Mouse (Mus musculus): ENCODE results near the gene Ap3d1. TPM values are rescaled to one million over a fixed set of nuclear protein-coding genes. Genes with fewer than 3 reads are reported as not detected.
A peak's percentile ranks its signal among the peaks of the same experiment; 100 is the strongest.

Gene Ap3d1
- polyA plus RNA-seq, 1 experiment from 2014 or later, result 112 TPM

- no peak for DNase-seq (ENCODE audit: low spot score)
- H3K4me2 ChIP-seq (replicated peaks), result no peak overlapping the region
- 92% methylated on average over 6 of the region's 6 CpGs for WGBS
- H3K9me3 ChIP-seq (ENCODE audit: control insufficient read depth, low read length), result no peaks in the 10 kb centered on the region
- H3K36me3 ChIP-seq (replicated peaks; ENCODE audit: control insufficient read depth, insufficient read depth), result peaks cover 73% of the 10 kb centered on the region
- H3K4me3 ChIP-seq (replicated peaks; ENCODE audit: low read length), result no peak overlapping the region
- no peak overlapping the region for H3K9ac ChIP-seq
- ATAC-seq (ENCODE audit: low FRiP score), result no peak
- no peak overlapping the region for H3K27ac ChIP-seq
- H3K4me1 ChIP-seq (replicated peaks; ENCODE audit: control insufficient read depth, insufficient read depth, low read length), result no peaks in the 10 kb centered on the region
- no peaks in the 10 kb centered on the region for H3K27me3 ChIP-seq (ENCODE audit: control insufficient read depth, insufficient read depth, low read length)
Measured at GRCm38 (mm10) chr10:80732611-80733101, 9.4 kb downstream of the Ap3d1 start.

DNA sequence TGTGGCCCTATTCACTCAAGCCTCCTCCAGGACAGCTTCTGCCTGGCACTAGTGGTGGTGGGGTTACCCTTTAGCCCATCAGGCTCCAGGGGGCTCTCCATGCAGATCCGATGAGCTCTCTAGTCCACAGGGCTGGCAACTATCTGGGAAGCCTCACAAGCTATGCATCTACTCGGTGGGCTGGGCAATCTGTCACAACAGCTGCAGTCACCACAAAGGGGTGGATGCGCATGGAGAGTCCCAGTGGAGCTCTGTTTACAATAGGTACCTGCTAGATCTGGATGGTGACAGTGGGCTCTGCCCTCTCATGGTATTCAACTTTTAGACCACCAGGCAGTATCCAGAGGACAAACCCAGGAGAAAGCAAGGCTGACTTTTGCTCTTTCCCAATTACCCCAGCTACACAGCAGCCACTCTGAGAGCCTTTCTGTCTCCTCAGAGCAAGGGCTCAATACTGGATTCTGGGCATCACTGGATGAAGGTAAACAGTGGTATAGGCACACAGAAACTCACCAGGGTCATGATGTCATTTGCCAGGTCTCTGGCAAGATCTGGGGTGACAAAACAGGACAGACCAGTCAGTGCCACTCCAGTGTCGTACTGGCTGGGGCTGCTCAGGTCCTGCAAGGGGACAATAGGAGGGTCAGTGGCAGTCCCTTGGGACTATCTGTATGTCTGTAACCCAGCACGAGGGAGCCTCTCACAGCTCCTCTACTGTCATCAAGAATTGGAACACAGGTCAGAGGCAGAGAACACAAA is 14.5 kb downstream of the Ap3d1 start:
- H3K27me3 ChIP-seq (ENCODE audit: control insufficient read depth, insufficient read depth, low read length), result no peaks in the 10 kb centered on the region
- DNase-seq (ENCODE audit: low spot score) (no peak), ATAC-seq (ENCODE audit: low FRiP score) (no peak)
- H3K27ac ChIP-seq, result no peak overlapping the region
- no peaks in the 10 kb centered on the region for H3K4me1 ChIP-seq (replicated peaks; ENCODE audit: control insufficient read depth, insufficient read depth, low read length)
- H3K9ac ChIP-seq, result no peak overlapping the region
- H3K4me2 ChIP-seq (replicated peaks), result no peak overlapping the region
- H3K36me3 ChIP-seq (replicated peaks; ENCODE audit: control insufficient read depth, insufficient read depth), result peaks cover 99% of the 10 kb centered on the region
- WGBS, result 73% methylated on average over 5 of the region's 5 CpGs
- H3K9me3 ChIP-seq (ENCODE audit: control insufficient read depth, low read length), result no peaks in the 10 kb centered on the region
- no peak overlapping the region for H3K4me3 ChIP-seq (replicated peaks; ENCODE audit: low read length)

DNA sequence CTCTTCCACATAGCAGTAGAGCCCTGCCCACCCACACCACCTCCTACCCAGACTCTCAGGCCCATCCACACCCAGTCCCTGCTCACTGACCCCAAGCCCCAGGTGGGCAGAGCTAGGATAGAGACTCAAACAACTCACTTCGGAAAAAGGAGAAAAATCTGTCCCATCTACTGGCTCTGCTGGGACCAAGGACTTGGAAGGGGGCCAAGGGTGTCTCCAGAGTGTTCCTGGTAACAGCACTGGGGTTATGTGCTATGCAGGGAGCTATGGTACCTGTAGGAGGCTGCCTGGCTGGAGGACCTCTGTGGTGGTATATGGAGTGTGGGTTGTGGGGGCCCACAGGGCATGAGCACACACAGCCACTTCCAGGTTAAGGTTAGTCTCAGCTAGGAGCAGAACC is 24.8 kb downstream of the Ap3d1 start:
- Histone ChIP-seq H3K36me3 (replicated peaks; ENCODE audit: control insufficient read depth, insufficient read depth) (peaks cover 100% of the 10 kb centered on the region), H3K4me1 (replicated peaks; ENCODE audit: control insufficient read depth, insufficient read depth, low read length) (no peaks in the 10 kb centered on the region), H3K9me3 (ENCODE audit: control insufficient read depth, low read length) (no peaks in the 10 kb centered on the region), H3K4me3 (replicated peaks; ENCODE audit: low read length) (no peak overlapping the region), H3K9ac (no peak overlapping the region), H3K27me3 (ENCODE audit: control insufficient read depth, insufficient read depth, low read length) (no peaks in the 10 kb centered on the region), H3K27ac (no peak overlapping the region), H3K4me2 (replicated peaks) (no peak overlapping the region)
- ATAC-seq (ENCODE audit: low FRiP score) (no peak), DNase-seq (ENCODE audit: low spot score) (no peak)
- WGBS, result 94% methylated on average over 1 of the region's 1 CpGs

DNA sequence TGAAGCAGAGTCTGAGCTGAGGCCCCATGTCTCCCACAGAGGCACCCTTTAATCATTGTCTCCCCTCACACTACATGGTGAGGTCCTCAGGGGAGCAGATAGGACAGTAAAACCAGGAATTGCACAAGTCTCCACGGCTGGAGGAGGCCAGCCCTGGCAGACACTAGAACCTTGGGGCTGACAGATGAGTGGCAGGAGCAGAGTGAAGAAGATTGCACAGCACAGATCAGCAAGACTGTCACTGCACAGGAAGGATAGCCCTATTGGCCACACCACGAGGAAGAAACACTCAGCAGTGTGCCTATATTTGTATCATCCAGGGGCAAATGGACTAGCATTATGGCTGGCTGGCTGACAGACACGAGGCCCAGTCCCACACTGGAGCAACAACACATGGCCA is 31.2 kb downstream of the Ap3d1 start:
- no peak overlapping the region for H3K4me3 ChIP-seq (replicated peaks; ENCODE audit: low read length)
- no peak overlapping the region for H3K9ac ChIP-seq
- DNase-seq (ENCODE audit: low spot score), result no peak
- peaks cover 100% of the 10 kb centered on the region for H3K36me3 ChIP-seq (replicated peaks; ENCODE audit: control insufficient read depth, insufficient read depth)
- H3K4me2 ChIP-seq (replicated peaks), result no peak overlapping the region
- ATAC-seq (ENCODE audit: low FRiP score), result no peak
- H3K9me3 ChIP-seq (ENCODE audit: control insufficient read depth, low read length), result no peaks in the 10 kb centered on the region
- H3K4me1 ChIP-seq (replicated peaks; ENCODE audit: control insufficient read depth, insufficient read depth, low read length), result no peaks in the 10 kb centered on the region
- H3K27ac ChIP-seq, result no peak overlapping the region
- no peaks in the 10 kb centered on the region for H3K27me3 ChIP-seq (ENCODE audit: control insufficient read depth, insufficient read depth, low read length)
- 87% methylated on average over 3 of the region's 3 CpGs for WGBS

GRCm38 (mm10) chr10:80705479-80705878 is 36.6 kb downstream of the Ap3d1 start:
- H3K9ac ChIP-seq, result no peak overlapping the region
- H3K27me3 ChIP-seq (ENCODE audit: control insufficient read depth, insufficient read depth, low read length), result no peaks in the 10 kb centered on the region
- H3K4me3 ChIP-seq (replicated peaks; ENCODE audit: low read length), result no peak overlapping the region
- H3K4me1 ChIP-seq (replicated peaks; ENCODE audit: control insufficient read depth, insufficient read depth, low read length), result peaks cover 20% of the 10 kb centered on the region
- no peak overlapping the region for H3K27ac ChIP-seq
- DNase-seq (ENCODE audit: low spot score) (no peak), ATAC-seq (ENCODE audit: low FRiP score) (no peak)
- peaks cover 56% of the 10 kb centered on the region for H3K36me3 ChIP-seq (replicated peaks; ENCODE audit: control insufficient read depth, insufficient read depth)
- no peak overlapping the region for H3K4me2 ChIP-seq (replicated peaks)
- WGBS, result 83% methylated on average over 3 of the region's 3 CpGs
- H3K9me3 ChIP-seq (ENCODE audit: control insufficient read depth, low read length), result no peaks in the 10 kb centered on the region

DNA sequence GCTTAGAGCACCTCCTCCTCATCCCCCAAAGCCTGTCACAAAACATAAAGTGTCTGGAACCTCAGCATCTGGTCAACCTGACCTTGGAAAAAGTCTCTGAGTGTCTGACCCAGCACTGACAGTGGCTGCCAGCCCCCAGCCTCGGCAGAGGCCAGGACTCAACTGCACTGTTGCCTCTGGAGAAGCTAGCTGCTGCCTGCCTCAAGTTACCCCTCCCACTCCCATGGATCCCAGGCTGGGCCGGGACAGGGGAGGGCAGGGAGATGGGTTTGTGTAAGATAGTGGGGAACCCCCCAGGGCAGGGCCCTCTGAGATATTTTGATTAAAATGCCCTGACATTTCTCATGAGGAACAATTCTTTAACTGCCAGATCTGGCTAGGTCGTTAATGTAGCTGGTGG is 37.0 kb downstream of the Ap3d1 start:
- peaks cover 51% of the 10 kb centered on the region for H3K36me3 ChIP-seq (replicated peaks; ENCODE audit: control insufficient read depth, insufficient read depth)
- no peak overlapping the region for H3K4me3 ChIP-seq (replicated peaks; ENCODE audit: low read length)
- H3K4me1 ChIP-seq (replicated peaks; ENCODE audit: control insufficient read depth, insufficient read depth, low read length), result peaks cover 24% of the 10 kb centered on the region
- H3K4me2 ChIP-seq (replicated peaks), result no peak overlapping the region
- H3K9ac ChIP-seq, result no peak overlapping the region
- WGBS, result 69% methylated on average over 3 of the region's 3 CpGs
- DNase-seq (ENCODE audit: low spot score) (no peak), ATAC-seq (ENCODE audit: low FRiP score) (no peak)
- H3K27me3 ChIP-seq (ENCODE audit: control insufficient read depth, insufficient read depth, low read length), result no peaks in the 10 kb centered on the region
- no peak overlapping the region for H3K27ac ChIP-seq
- no peaks in the 10 kb centered on the region for H3K9me3 ChIP-seq (ENCODE audit: control insufficient read depth, low read length)

GRCm38 (mm10) chr10:80704418-80704817 is 37.6 kb downstream of the Ap3d1 start:
- no peak overlapping the region for H3K4me2 ChIP-seq (replicated peaks)
- no peak overlapping the region for H3K4me3 ChIP-seq (replicated peaks; ENCODE audit: low read length)
- no peaks in the 10 kb centered on the region for H3K9me3 ChIP-seq (ENCODE audit: control insufficient read depth, low read length)
- H3K27me3 ChIP-seq (ENCODE audit: control insufficient read depth, insufficient read depth, low read length), result no peaks in the 10 kb centered on the region
- peaks cover 31% of the 10 kb centered on the region for H3K4me1 ChIP-seq (replicated peaks; ENCODE audit: control insufficient read depth, insufficient read depth, low read length)
- WGBS, result 87% methylated on average over 5 of the region's 5 CpGs
- no peak overlapping the region for H3K9ac ChIP-seq
- ATAC-seq (ENCODE audit: low FRiP score) (no peak), DNase-seq (ENCODE audit: low spot score) (no peak)
- no peak overlapping the region for H3K27ac ChIP-seq
- H3K36me3 ChIP-seq (replicated peaks; ENCODE audit: control insufficient read depth, insufficient read depth), result peaks cover 45% of the 10 kb centered on the region

- Histone ChIP-seq H3K4me2 (replicated peaks) (peak overlapping the region; percentile 60), H3K36me3 (replicated peaks; ENCODE audit: control insufficient read depth, insufficient read depth) (peaks cover 37% of the 10 kb centered on the region), H3K9ac (peak overlapping the region; percentile 72), H3K27ac (no peak overlapping the region; the same call in 1 of the 2 replicates), H3K9me3 (ENCODE audit: control insufficient read depth, low read length) (no peaks in the 10 kb centered on the region), H3K4me1 (replicated peaks; ENCODE audit: control insufficient read depth, insufficient read depth, low read length) (peaks cover 31% of the 10 kb centered on the region), H3K4me3 (replicated peaks; ENCODE audit: low read length) (peak overlapping the region; percentile 66; the same call in 1 of the 2 replicates), H3K27me3 (ENCODE audit: control insufficient read depth, insufficient read depth, low read length) (no peaks in the 10 kb centered on the region)
- DNase-seq (ENCODE audit: low spot score) (no peak), ATAC-seq (ENCODE audit: low FRiP score) (no peak)
- 85% methylated on average over 5 of the region's 5 CpGs for WGBS
Measured at GRCm38 (mm10) chr10:80703643-80704042, 38.4 kb downstream of the Ap3d1 start.

- Histone ChIP-seq H3K36me3 (replicated peaks; ENCODE audit: control insufficient read depth, insufficient read depth) (peaks cover 33% of the 10 kb centered on the region), H3K4me2 (replicated peaks) (peak overlapping the region; percentile 60), H3K4me3 (replicated peaks; ENCODE audit: low read length) (peak overlapping the region; percentile 66), H3K27ac (peak overlapping the region; percentile 84), H3K27me3 (ENCODE audit: control insufficient read depth, insufficient read depth, low read length) (no peaks in the 10 kb centered on the region), H3K9ac (peak overlapping the region; percentile 72), H3K9me3 (ENCODE audit: control insufficient read depth, low read length) (no peaks in the 10 kb centered on the region), H3K4me1 (replicated peaks; ENCODE audit: control insufficient read depth, insufficient read depth, low read length) (peaks cover 31% of the 10 kb centered on the region)
- ATAC-seq (ENCODE audit: low FRiP score), result peak; percentile 84
- WGBS, result 2% methylated on average over 47 of the region's 47 CpGs
- peak; percentile 85 for DNase-seq (ENCODE audit: low spot score)
Measured at GRCm38 (mm10) chr10:80702536-80703390, 39.3 kb downstream of the Ap3d1 start.

Measured in hindbrain, embryonic 14.5 days (tissue).